Mouse (Mus musculus): ENCODE measurements at regions not wholly inside any gene's neighbourhood (a gene's known extent, or its start where the extent isn't known, plus 50 kb on each side); places are given as distances from the start of the nearest gene placed in this dataset.
A peak's percentile ranks its signal among the peaks of the same experiment; 100 is the strongest.

DNA sequence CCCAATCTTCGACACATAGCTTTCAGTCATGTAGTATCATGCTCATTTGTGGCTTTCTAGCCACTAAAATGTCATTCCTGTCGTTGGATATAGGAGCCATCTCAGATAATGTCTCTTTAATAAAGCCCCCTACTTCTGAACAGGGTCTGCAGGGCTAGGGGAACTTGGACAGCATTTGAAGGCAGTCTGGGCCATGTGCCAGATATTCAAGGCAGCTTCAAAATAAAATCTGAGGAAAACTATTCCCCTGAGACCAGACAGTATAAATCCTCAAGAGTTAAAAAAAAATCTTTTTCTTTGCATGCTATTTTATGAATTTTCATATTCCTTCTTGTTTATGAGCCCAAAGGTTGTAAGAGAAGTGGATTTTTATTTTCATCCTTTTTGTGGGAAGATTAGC, 113.1 kb upstream of the Mki67 start:
- no peak overlapping the region for H3K27ac ChIP-seq (ENCODE audit: low read depth)
- ATAC-seq (replicated peaks; ENCODE audit: low FRiP score, low TSS enrichment, low read depth) (no peak), DNase-seq (ENCODE audit: low spot score) (no peak)
- H3K4me1 ChIP-seq (replicated peaks; ENCODE audit: control insufficient read depth, insufficient read depth, low read length): no peaks in the 10 kb centered on the region
- H3K9me3 ChIP-seq (ENCODE audit: control insufficient read depth, low read length): no peaks in the 10 kb centered on the region
- H3K36me3 ChIP-seq (ENCODE audit: control insufficient read depth, insufficient read depth, low read length): no peaks in the 10 kb centered on the region
- H3K4me2 ChIP-seq (ENCODE audit: low read length): no peak overlapping the region
- WGBS: 64% methylated on average over 2 of the region's 2 CpGs
- H3K27me3 ChIP-seq (replicated peaks; ENCODE audit: control insufficient read depth, insufficient read depth, low read length): no peaks in the 10 kb centered on the region
- H3K4me3 ChIP-seq (ENCODE audit: low read depth, low read length): no peak overlapping the region
- no peak overlapping the region for H3K9ac ChIP-seq (ENCODE audit: low read length)

GRCm38 (mm10) chr7:135833425-135833824, 117.3 kb upstream of the Mki67 start:
- no peak overlapping the region for H3K4me2 ChIP-seq (ENCODE audit: low read length)
- H3K4me3 ChIP-seq (ENCODE audit: low read depth, low read length): no peak overlapping the region
- no peaks in the 10 kb centered on the region for H3K27me3 ChIP-seq (replicated peaks; ENCODE audit: control insufficient read depth, insufficient read depth, low read length)
- no peaks in the 10 kb centered on the region for H3K36me3 ChIP-seq (ENCODE audit: control insufficient read depth, insufficient read depth, low read length)
- no peaks in the 10 kb centered on the region for H3K9me3 ChIP-seq (ENCODE audit: control insufficient read depth, low read length)
- H3K4me1 ChIP-seq (replicated peaks; ENCODE audit: control insufficient read depth, insufficient read depth, low read length): no peaks in the 10 kb centered on the region; the same call in 1 of the 2 replicates
- WGBS: 74% methylated on average over 9 of the region's 9 CpGs
- DNase-seq (ENCODE audit: low spot score) (no peak), ATAC-seq (replicated peaks; ENCODE audit: low FRiP score, low TSS enrichment, low read depth) (no peak)
- no peak overlapping the region for H3K9ac ChIP-seq (ENCODE audit: low read length)
- H3K27ac ChIP-seq (ENCODE audit: low read depth): no peak overlapping the region

DNA sequence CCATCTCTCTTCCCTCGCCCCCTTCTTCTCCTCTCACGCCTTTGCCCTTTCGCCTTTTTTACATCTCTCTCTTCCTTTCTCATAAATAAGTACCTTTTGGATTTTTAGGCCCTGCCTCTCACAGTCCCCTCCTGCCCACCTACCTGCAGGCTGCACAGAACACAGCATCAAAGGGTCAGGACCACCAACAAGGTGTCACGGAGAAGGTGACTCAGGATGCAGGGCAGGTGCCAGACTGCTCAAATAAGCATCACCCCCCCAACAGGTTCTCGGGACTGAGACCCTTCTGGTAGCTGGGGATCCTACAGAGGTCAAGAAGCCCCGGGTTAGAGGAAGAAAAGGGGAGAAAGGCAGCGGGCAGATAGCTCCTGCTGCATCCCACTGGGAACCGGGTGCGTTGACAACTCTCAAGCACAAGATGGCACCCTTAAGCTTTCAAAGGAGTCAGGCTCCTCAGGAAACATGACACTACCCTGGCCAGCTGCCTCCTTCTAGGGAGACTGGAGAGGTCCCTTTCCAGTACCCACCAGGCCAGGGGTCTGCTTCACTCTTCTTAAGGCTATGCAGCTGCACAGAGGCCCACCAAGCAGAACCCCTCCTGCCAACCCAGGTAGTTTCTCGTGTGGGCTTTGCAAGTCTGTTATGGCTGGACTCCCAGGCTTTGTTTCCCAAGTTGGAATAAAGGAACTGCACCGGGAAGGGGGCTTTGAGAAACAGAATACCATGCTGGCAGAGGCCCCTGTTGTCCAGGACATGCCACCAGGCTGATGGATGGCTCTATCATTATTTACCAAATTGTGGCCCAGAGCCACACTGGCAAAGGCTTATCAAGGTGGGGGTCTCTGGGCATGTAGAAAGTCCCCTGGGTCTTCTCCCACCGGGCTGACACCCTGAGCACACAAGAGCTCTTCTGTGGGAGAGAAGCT, 120.9 kb upstream of the Mki67 start:
- H3K27ac ChIP-seq (ENCODE audit: low read depth): no peak overlapping the region
- no peaks in the 10 kb centered on the region for H3K27me3 ChIP-seq (replicated peaks; ENCODE audit: control insufficient read depth, insufficient read depth, low read length)
- H3K36me3 ChIP-seq (ENCODE audit: control insufficient read depth, insufficient read depth, low read length): no peaks in the 10 kb centered on the region
- ATAC-seq (replicated peaks; ENCODE audit: low FRiP score, low TSS enrichment, low read depth): peak; percentile 76; the same call in 1 of the 2 replicates
- no peak overlapping the region for H3K4me2 ChIP-seq (ENCODE audit: low read length)
- H3K9ac ChIP-seq (ENCODE audit: low read length): no peak overlapping the region
- H3K4me1 ChIP-seq (replicated peaks; ENCODE audit: control insufficient read depth, insufficient read depth, low read length): no peaks in the 10 kb centered on the region; the same call in 1 of the 2 replicates
- H3K4me3 ChIP-seq (ENCODE audit: low read depth, low read length): no peak overlapping the region
- H3K9me3 ChIP-seq (ENCODE audit: control insufficient read depth, low read length): no peaks in the 10 kb centered on the region
- DNase-seq (ENCODE audit: low spot score): peak; percentile 90
- 38% methylated on average over 12 of the region's 12 CpGs for WGBS

- 79% methylated on average over 5 of the region's 5 CpGs for WGBS
- Histone ChIP-seq H3K9ac (ENCODE audit: low read length) (no peak overlapping the region), H3K4me1 (replicated peaks; ENCODE audit: control insufficient read depth, insufficient read depth, low read length) (peaks cover 9% of the 10 kb centered on the region), H3K36me3 (ENCODE audit: control insufficient read depth, insufficient read depth, low read length) (no peaks in the 10 kb centered on the region), H3K27ac (ENCODE audit: low read depth) (no peak overlapping the region), H3K4me2 (ENCODE audit: low read length) (no peak overlapping the region), H3K27me3 (replicated peaks; ENCODE audit: control insufficient read depth, insufficient read depth, low read length) (no peaks in the 10 kb centered on the region), H3K4me3 (ENCODE audit: low read depth, low read length) (no peak overlapping the region), H3K9me3 (ENCODE audit: control insufficient read depth, low read length) (no peaks in the 10 kb centered on the region)
- ATAC-seq (replicated peaks; ENCODE audit: low FRiP score, low TSS enrichment, low read depth) (no peak), DNase-seq (ENCODE audit: low spot score) (no peak)
Observed at GRCm38 (mm10) chr7:135844018-135844417, 127.9 kb upstream of the Mki67 start.

GRCm38 (mm10) chr7:135847304-135847703, 131.1 kb upstream of the Mki67 start:
- no peak overlapping the region for H3K9ac ChIP-seq (ENCODE audit: low read length)
- no peaks in the 10 kb centered on the region for H3K36me3 ChIP-seq (ENCODE audit: control insufficient read depth, insufficient read depth, low read length)
- DNase-seq (ENCODE audit: low spot score) (no peak), ATAC-seq (replicated peaks; ENCODE audit: low FRiP score, low TSS enrichment, low read depth) (no peak)
- H3K27ac ChIP-seq (ENCODE audit: low read depth): no peak overlapping the region
- H3K4me3 ChIP-seq (ENCODE audit: low read depth, low read length): no peak overlapping the region
- 0 out of 2 replicates have a peak, but pooled peaks cover 2% of the 10 kb centered on the region for H3K27me3 ChIP-seq (replicated peaks; ENCODE audit: control insufficient read depth, insufficient read depth, low read length)
- H3K4me2 ChIP-seq (ENCODE audit: low read length): no peak overlapping the region
- 74% methylated on average over 9 of the region's 9 CpGs for WGBS
- peaks cover 10% of the 10 kb centered on the region for H3K4me1 ChIP-seq (replicated peaks; ENCODE audit: control insufficient read depth, insufficient read depth, low read length)
- H3K9me3 ChIP-seq (ENCODE audit: control insufficient read depth, low read length): no peaks in the 10 kb centered on the region

DNA sequence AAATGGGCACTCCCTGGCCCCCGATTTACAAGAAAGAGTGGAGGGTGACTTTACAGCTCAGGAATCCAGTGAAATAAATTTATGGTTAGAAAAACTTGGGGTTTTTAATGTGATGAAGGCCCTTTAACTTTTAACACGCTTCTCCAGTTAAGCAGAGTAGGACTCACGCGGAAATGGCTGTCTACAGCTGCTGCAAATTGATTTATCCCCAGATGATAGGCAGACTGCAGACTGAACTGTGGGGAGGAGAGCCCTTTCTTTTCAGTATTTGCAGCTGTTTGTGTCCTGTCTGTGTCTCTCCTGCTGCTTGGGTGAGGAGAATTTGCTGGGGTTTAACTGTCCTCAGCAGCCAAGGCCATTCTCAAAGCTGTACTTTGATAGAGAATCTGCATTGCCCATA, 132.0 kb upstream of the Mki67 start:
- DNase-seq (ENCODE audit: low spot score) (no peak), ATAC-seq (replicated peaks; ENCODE audit: low FRiP score, low TSS enrichment, low read depth) (no peak)
- peak overlapping the region; percentile 1; the same call in 1 of the 2 replicates for H3K27ac ChIP-seq (ENCODE audit: low read depth)
- H3K4me3 ChIP-seq (ENCODE audit: low read depth, low read length): no peak overlapping the region
- H3K4me1 ChIP-seq (replicated peaks; ENCODE audit: control insufficient read depth, insufficient read depth, low read length): peaks cover 10% of the 10 kb centered on the region
- WGBS: 30% methylated on average over 4 of the region's 4 CpGs
- H3K36me3 ChIP-seq (ENCODE audit: control insufficient read depth, insufficient read depth, low read length): no peaks in the 10 kb centered on the region
- H3K27me3 ChIP-seq (replicated peaks; ENCODE audit: control insufficient read depth, insufficient read depth, low read length): peaks cover 11% of the 10 kb centered on the region; the same call in 1 of the 2 replicates
- H3K9ac ChIP-seq (ENCODE audit: low read length): no peak overlapping the region
- no peaks in the 10 kb centered on the region for H3K9me3 ChIP-seq (ENCODE audit: control insufficient read depth, low read length)
- no peak overlapping the region for H3K4me2 ChIP-seq (ENCODE audit: low read length)

DNA sequence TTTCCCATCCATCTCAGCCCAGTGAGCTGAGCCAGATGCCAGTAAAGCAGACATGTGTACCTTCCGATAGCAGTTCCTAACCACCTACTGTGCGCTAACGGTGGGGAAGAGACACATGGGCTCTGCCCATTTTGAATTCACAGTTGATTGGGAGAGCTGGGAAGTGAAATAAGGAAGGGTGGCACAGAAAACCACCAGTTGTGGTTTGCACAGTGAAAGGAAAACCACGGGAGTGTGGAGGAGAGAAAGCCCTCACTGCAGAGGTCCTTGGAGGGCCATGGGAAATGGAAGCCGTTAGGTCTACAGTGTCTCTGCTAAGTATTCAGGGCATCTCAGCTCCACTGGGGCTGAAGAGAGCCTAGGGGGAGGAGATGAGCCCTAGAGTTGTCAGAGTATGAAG, 132.7 kb upstream of the Mki67 start:
- H3K4me2 ChIP-seq (ENCODE audit: low read length): no peak overlapping the region
- peaks cover 17% of the 10 kb centered on the region for H3K27me3 ChIP-seq (replicated peaks; ENCODE audit: control insufficient read depth, insufficient read depth, low read length)
- DNase-seq (ENCODE audit: low spot score): no peak
- 63% methylated on average over 5 of the region's 5 CpGs for WGBS
- H3K9me3 ChIP-seq (ENCODE audit: control insufficient read depth, low read length): no peaks in the 10 kb centered on the region
- H3K4me1 ChIP-seq (replicated peaks; ENCODE audit: control insufficient read depth, insufficient read depth, low read length): peaks cover 15% of the 10 kb centered on the region
- no peaks in the 10 kb centered on the region for H3K36me3 ChIP-seq (ENCODE audit: control insufficient read depth, insufficient read depth, low read length)
- peak overlapping the region; percentile 1; the same call in 1 of the 2 replicates for H3K27ac ChIP-seq (ENCODE audit: low read depth)
- H3K4me3 ChIP-seq (ENCODE audit: low read depth, low read length): no peak overlapping the region
- no peak for ATAC-seq (replicated peaks; ENCODE audit: low FRiP score, low TSS enrichment, low read depth)
- no peak overlapping the region for H3K9ac ChIP-seq (ENCODE audit: low read length)

DNA sequence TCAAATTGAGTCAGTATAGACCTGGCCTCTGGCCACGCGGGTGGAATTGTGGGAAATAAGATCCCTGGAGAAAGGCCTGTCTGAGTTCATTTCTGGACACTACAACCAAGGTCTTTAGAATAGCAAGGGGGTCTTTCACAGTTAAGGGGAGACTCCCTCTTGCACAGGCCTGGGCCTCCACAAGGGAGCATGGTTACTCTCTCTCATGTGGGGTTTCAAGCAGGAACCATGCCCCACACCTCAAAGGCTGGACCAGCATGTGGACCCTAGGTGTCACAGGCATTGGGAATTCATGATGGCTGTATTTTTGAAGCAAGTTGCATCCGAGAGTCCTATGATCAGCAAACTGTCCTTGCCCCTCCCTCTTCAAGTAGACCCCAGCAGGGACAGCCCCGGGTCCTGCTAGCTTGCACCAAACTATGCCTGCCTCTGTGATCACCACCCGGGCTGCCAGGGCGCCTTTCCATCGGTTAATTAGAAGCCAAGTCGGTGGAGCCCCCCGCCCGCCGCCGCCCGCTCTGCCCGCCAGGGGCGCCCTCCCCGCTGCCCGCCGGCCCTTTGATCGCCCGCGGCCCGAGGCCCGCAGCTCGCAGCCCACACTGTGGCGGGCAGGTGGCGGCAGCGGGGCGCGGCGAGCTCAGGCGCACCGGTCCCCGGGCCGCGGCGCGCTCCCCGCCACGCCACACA, 137.1 kb upstream of the Mki67 start:
- Histone ChIP-seq H3K36me3 (ENCODE audit: control insufficient read depth, insufficient read depth, low read length) (no peaks in the 10 kb centered on the region), H3K4me2 (ENCODE audit: low read length) (peak overlapping the region; percentile 53), H3K9me3 (ENCODE audit: control insufficient read depth, low read length) (no peaks in the 10 kb centered on the region), H3K27me3 (replicated peaks; ENCODE audit: control insufficient read depth, insufficient read depth, low read length) (peaks cover 28% of the 10 kb centered on the region), H3K4me3 (ENCODE audit: low read depth, low read length) (peak overlapping the region; percentile 21), H3K27ac (ENCODE audit: low read depth) (no peak overlapping the region), H3K9ac (ENCODE audit: low read length) (no peak overlapping the region), H3K4me1 (replicated peaks; ENCODE audit: control insufficient read depth, insufficient read depth, low read length) (peaks cover 15% of the 10 kb centered on the region)
- DNase-seq (ENCODE audit: low spot score) (peak; percentile 81), ATAC-seq (replicated peaks; ENCODE audit: low FRiP score, low TSS enrichment, low read depth) (no peak; the same call in 1 of the 2 replicates)
- whole genome bisulfite sequencing: 6% methylated on average over 39 of the region's 39 CpGs

Measured in intestine, embryonic 14.5 days (tissue).